Mouse (Mus musculus) cortical plate, adult 2 months (tissue): ENCODE data around the gene Rplp1. TPM values are rescaled to one million over a fixed set of nuclear protein-coding genes. Genes with fewer than 3 reads are reported as not detected.

Source experiments
- H3K27ac ChIP-seq: fragments of 200-500 bp; 2 replicates; pipeline ENCODE4 v1.5.1; 2012; ENCODE audit warnings: low read length, control low read depth, inconsistent platforms; ENCODE audit not compliant: insufficient read depth
- H3K4me1 ChIP-seq: fragments of 200-500 bp; 2 replicates; pipeline ENCODE4 v1.6.1; 2011; ENCODE audit warnings: low read length; ENCODE audit not compliant: control insufficient read depth, insufficient read depth
- H3K4me3 ChIP-seq: fragments of 200-500 bp; 2 replicates; pipeline ENCODE4 v1.5.1; 2011; ENCODE audit warnings: mild to moderate bottlenecking, low read length, control low read depth; ENCODE audit not compliant: insufficient read depth
- CTCF ChIP-seq: fragments of 200-500 bp; IDR thresholded peaks from 2 replicates; pipeline ENCODE4 v1.5.1; 2011; ENCODE audit warnings: mild to moderate bottlenecking, control low read depth, low read length; ENCODE audit not compliant: insufficient read depth; ENCODE audit errors: extremely low read depth
- POLR2A ChIP-seq: fragments of 200-500 bp; IDR thresholded peaks from 2 replicates; pipeline ENCODE4 v1.6.1; 2011; ENCODE audit warnings: mild to moderate bottlenecking, low read length, control low read depth; ENCODE audit not compliant: insufficient read depth; ENCODE audit errors: extremely low read depth
- polyA plus RNA-seq: library from polyadenylated mRNA; depleted of rRNA; stranded (reverse); fragments of >200 nt; gene quantifications from 2 replicates; pipeline ENCODE4 v1.2.3, GENCODE M21; 2012

Rplp1 gene
- polyA plus RNA-seq, 1 experiment: 3,959 TPM

DNA sequence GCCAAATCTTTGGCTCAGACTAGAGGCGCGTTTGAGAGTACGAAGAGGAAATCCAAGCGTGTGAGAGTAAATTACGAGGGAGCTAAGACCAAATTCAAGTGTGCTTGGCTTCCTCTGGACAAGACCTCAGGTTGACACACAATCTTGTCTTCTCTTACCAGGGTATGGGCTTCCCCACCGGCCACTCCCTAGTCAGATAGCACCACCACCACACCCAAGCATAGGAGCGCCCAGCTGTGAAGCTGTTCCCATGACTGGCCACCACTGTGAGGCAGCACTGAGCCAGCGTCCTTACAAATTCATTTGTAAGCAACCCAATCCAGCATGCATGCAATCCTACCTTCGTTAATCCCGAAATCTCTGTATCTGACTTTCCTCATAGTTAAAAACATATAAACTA, 7.4 kb downstream of the Rplp1 start:
- no peak overlapping the region for H3K27ac ChIP-seq
- TF ChIP-seq CTCF (peak; percentile 53), POLR2A (no peak)
- H3K4me3 ChIP-seq: no peak overlapping the region
- H3K4me1 ChIP-seq: peaks cover 4% of the 10 kb centered on the region; the same call in 1 of the 2 replicates

DNA sequence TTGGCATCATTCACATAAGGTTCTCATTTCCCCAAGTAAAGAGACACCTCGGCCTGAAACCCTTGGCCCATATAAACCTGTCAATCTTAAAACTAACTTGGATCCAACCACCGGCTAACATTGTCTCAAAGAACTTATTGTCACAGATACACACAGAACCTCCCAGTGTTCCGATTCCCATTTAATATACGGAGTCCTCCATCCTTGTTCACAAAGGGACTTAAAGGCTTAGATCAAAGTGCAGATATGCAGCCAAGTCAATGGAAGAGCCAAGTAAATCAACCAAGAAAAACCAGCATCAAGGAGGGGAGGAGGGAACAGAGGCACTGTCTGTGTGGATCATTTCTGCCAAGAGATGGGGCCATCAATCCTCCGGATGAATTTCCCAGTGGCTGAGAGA, 8.8 kb downstream of the Rplp1 start:
- TF ChIP-seq POLR2A (no peak), CTCF (no peak)
- Histone ChIP-seq H3K4me1 (peaks cover 4% of the 10 kb centered on the region; the same call in 1 of the 2 replicates), H3K4me3 (no peak overlapping the region), H3K27ac (no peak overlapping the region)

DNA sequence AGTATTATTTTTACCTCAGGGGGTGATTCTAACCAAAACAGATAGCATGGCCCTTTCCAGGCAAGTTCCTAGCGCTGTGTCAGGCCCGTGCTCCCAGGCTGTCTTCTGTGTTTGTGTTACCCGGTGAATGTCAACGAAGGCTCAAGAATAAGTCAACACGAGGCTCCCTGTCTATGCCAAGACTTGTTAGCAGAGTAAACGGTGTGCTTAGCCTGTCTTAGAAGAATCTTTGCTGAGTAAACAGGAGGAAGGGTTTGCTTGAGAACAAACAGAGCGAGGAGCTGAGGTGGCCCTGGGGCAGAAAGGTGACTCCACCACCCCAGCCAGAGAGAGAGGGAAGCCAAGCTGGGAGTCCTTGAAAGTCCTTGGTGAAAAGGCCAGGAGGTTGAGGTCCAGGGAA, 10.1 kb downstream of the Rplp1 start:
- Histone ChIP-seq H3K4me3 (no peak overlapping the region), H3K4me1 (peaks cover 4% of the 10 kb centered on the region; the same call in 1 of the 2 replicates), H3K27ac (no peak overlapping the region)
- TF ChIP-seq POLR2A (no peak), CTCF (no peak)

DNA sequence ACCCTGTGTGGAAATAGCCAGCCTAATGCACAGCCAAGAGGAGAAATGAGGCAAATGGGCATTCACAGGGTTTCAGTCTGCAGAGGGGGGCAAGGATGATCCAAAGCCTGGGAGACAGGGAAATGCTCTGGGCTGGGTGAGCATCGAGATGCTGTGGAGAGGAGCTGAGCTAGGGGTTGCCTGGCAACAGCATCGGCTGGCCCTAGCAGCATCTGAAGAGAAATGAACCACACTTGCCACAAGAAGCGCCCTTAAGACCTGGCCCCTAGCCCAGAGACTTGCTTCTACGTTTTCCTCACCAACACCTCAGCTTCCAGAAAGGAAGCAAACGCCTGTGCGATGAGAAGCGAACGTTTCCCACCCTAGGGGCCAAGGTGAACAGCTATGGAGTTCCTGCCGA, 11.9 kb downstream of the Rplp1 start:
- no peak for TF ChIP-seq CTCF
- no peak for TF ChIP-seq POLR2A
- Histone ChIP-seq H3K27ac (no peak overlapping the region), H3K4me1 (peaks cover 4% of the 10 kb centered on the region; the same call in 1 of the 2 replicates), H3K4me3 (no peak overlapping the region)

DNA sequence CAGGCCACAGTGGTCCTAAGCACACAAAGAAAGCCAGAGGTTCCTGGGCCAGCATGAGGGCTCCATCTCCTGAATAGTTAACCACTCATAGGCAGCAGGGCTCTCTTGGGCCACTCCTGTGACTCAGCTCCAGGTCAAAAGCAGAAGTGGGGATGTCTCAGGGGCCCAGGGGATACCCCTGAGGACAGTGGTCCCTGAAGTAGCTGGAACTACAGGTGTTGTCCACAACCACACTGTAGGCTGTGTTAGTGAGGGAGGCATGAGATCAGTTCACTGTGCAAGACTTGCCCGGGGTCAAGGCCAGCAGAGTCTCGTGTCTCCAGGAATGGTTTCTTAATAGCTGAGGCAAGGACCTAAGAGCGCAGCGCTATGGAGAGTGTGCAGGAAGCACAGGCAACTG, 12.8 kb downstream of the Rplp1 start:
- H3K4me1 ChIP-seq: peaks cover 4% of the 10 kb centered on the region; the same call in 1 of the 2 replicates
- no peak overlapping the region for H3K4me3 ChIP-seq
- no peak overlapping the region for H3K27ac ChIP-seq
- no peak for TF ChIP-seq CTCF
- TF ChIP-seq POLR2A: no peak

DNA sequence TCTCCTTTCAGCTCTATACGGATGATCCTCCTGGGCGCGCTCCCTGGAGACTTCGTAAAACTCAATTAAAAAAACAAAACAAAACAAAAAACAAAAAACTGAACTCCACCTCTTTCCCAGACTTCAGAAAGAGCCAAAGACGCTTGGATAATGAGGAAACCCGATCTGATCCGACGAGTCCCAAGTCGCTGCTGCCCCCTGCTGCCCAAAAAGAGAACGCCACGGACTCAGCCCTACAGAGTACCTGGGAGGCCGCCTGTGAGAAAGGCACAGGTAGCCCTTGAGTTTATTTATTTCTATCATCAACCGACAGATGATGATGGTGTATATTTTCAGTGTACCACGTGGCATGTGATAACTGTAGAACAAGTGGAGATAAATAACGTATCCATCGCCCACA, 14.5 kb downstream of the Rplp1 start:
- no peak for TF ChIP-seq POLR2A
- TF ChIP-seq CTCF: peak; percentile 79
- Histone ChIP-seq H3K27ac (no peak overlapping the region), H3K4me3 (no peak overlapping the region), H3K4me1 (peaks cover 4% of the 10 kb centered on the region; the same call in 1 of the 2 replicates)

DNA sequence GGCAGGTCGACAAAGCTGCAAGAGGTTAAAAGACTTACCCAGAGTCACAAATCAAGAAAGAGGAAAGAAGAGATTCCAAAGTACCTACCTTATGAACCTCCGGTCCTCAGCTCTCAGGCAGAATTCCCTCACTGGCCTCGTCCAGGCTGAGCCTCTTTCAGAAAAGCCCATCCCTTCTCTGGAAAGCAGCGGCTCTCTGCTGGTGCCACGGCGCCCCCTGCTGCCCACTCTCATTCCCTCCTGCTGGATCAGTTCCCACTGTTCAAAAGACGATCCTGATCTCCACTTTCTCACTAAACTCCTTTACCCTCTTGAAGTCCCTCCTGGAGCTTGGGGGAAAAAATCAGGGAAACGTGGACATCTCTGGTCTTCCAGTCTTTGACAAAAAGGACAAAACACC, 15.9 kb downstream of the Rplp1 start:
- TF ChIP-seq CTCF (peak; percentile 79), POLR2A (no peak)
- H3K27ac ChIP-seq: no peak overlapping the region
- H3K4me1 ChIP-seq: peaks cover 4% of the 10 kb centered on the region; the same call in 1 of the 2 replicates
- H3K4me3 ChIP-seq: no peak overlapping the region

DNA sequence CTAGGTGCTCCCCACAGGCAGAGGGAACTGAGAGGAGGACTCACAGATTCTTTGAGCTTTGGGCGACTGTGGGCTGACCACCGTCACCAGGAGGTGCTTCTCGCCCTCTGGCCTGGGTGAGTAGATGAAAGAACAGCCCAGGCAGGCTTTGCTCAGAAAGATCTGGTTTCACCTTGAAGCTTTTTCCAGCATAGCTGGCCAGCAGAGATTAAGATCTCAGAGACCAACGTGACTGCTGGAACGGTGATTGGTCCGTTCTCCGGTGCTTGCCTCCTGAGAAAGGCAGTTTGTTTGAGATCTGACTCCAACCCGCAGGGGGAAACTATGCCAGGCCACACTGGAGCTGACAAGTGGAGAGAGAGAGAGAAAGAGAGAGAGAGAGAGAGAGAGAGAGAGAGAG, 19.3 kb downstream of the Rplp1 start:
- no peak for TF ChIP-seq POLR2A
- no peak for TF ChIP-seq CTCF
- H3K4me1 ChIP-seq: no peaks in the 10 kb centered on the region
- H3K4me3 ChIP-seq: no peak overlapping the region
- H3K27ac ChIP-seq: no peak overlapping the region

DNA sequence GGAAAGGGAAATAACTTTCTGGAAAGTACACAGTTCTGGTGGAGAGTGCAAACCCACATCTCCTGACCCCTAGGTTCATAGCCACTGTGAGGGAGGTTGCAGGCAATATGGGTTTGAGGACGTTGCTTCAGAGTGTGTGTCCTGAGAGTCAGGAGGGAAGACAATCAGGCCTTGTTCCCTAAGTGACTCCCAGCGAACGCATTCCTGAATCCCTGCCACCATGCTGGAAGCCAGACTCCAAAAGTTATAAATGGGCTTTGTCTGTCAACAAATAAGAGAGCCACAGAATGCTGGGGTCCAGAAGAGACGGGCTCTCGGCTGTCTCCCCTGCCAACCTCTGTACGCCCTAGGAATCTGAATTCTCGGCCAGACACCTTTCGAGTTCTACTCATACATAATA, 24.5 kb downstream of the Rplp1 start:
- Histone ChIP-seq H3K4me3 (no peak overlapping the region), H3K27ac (no peak overlapping the region), H3K4me1 (no peaks in the 10 kb centered on the region)
- TF ChIP-seq CTCF (no peak), POLR2A (no peak)

DNA sequence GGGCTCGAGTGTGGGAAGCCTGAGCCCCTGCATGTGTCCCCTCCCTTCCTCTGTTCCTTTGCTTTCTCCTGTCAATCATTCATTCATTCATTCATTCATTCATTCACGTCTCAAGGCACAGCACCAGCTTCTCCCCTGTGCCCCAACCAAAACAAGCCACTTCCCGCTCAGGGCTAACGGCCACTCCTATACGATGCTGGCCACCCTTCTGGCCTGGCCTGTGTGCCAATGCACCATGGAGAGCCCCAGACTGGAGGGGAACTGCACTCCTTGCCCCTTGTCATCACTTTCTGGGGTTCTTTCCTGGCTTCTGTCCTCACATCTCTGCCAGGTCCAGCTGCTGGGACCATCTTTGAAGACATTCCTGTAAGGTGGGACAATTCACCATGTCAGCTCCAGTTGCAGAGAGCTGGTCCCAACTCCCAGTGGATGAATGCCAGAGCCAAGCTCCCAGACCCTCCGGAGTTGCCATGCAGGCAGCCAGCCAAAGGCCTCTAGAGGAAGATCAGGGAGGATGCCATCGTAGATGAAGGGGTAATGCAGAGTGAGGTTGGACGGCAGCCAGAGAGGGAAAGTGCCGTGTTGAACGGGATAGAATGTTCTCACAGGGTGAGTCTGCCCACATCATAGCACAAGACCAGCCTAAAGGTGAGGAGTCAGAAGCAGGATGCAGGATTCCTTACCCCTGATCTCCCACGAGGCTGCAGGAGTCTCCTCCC, 26.5 kb downstream of the Rplp1 start:
- Histone ChIP-seq H3K4me3 (no peak overlapping the region), H3K4me1 (no peaks in the 10 kb centered on the region), H3K27ac (no peak overlapping the region)
- no peak for TF ChIP-seq CTCF
- TF ChIP-seq POLR2A: no peak
